Mouse (Mus musculus): Measurements from ENCODE around the gene Abca2.

Gene Abca2

DNA sequence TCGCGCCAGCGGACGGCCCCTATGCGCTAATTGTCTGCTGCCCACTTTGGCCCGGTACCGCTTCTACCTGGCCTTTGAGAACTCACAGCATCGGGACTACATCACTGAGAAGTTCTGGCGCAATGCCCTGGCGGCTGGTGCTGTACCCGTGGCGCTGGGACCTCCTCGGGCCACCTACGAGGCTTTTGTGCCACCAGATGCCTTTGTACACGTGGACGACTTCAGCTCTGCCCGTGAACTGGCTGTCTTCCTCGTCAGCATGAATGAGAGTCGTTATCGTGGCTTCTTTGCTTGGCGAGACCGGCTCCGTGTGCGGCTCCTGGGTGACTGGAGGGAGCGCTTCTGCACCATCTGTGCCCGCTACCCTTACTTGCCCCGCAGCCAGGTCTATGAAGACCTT is 3.0 kb upstream of the Abca2 start:
- DNase-seq (ENCODE audit: low read depth, low spot score) = no peak

DNA sequence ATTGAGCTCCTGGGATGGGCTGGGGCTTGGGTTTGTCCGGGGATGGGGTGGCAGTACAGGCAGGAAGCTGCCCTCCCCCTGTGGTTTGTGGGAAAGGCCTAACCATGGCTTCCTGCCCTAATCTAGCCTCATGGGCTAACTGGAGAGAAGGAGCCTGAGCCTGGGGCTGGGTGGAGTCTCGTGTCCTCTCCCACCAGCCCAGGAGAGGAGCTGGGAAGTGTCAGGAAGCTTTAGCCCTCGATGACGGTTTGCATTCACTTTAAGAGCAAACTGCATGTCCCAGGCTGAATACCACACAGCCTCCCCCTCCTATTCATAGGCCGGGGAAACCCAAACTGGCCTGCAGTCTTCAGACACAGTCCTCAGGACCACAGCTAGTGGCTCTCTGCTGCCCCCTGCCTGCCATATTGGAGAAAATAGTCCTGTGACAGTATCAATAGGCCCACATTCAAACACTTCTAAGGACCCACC is 1.7 kb upstream of the Abca2 start:
- no peak for DNase-seq (ENCODE audit: low read depth, low spot score)

DNA sequence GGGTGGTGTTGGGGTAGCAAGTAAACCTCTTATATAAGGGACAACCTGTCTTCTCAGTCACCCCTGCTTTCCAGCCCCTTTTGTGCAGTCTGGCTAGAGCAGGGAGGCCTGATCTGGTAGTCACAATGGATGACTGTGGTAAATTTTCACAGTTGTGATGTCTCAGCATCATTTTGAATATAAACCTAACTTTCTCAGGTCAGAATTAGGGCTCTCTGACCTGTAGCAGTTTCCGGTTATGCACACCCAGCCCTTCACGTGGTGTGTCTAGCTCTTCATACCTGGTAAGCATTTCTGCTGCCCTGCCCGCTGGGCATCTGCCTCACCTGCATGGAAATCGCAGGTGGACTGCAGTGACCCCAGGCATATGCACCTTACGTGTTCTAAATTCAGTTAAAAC is 1.2 kb upstream of the Abca2 start:
- DNase-seq (ENCODE audit: low read depth, low spot score) = no peak

DNA sequence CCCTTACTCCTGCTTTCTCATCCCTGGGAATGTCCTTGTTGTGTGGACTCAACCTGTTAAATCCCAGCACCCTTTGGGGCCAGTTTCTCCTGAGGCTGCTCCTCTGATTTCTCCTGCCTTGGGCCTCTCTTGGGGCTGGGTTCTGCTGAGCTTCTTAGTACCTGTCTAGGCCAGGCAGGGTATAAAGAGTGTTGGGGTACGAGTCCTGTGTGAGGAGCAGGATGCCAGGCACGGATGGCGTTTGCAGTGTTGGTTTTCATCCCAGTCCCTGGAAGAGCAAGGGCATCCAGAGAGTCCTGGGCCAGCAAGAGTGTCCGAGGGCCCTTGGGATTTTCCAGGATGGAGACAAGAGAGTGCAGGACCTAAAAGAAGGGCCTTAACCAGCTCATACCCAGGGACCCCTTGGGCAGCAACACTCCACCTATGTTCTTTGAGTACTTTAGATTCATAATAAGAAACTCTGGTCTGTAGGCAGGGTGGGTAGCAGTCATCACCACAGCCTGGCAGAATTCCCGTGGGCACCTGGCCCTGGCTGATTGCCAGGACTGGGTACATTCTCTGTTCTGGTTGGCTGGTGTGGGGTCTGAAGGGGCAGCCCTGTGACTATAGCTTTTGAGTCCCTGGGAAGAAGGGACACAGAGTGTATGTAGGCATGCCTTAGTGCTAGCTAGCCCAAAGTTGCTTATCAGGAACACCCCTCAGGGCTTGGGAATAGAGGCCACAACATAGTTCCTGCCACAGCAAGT is 1.1 kb downstream of the Abca2 start:
- DNase-seq (ENCODE audit: low read depth, low spot score) = no peak

DNA sequence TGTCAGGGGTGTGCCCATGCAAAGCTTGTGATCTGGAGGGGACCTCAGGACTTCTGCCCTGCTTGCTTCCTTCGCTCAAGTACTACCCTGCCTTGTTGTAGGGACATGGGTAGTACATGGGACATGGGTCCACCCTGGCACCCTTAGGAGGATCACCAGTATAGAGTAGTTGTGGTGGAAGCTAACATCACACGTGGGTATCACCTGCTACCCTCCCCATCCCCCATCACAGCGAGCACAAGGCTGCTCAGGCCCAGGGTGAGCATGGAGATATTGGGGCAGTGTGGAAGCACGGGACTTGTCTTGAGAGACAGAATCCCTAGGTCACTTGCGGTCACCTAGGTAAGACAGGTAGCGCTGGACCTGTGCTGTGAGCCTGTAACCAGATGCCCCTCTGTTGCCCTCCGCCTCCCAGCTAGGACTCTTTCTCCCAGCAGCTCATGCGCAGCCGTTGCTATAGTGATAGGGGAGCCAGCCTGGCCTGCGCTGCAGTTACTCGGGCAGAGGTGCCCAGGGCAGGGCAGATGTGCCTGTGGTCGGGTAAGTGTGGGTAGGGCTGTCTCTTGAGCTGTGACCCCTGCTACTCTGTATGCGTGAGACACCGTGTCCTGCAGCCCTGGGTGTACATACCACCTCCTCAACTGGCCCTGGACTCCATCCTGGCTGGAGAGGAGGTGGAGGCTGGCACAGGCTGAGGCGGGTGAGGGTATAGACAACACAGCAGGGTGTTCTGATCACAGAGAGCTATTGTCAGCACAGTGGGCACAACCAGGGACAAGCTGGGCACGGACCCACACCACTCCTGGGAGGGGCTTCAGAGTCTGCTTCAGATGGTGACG is 2.1 kb downstream of the Abca2 start:
- no peak for DNase-seq (ENCODE audit: low read depth, low spot score)

DNA sequence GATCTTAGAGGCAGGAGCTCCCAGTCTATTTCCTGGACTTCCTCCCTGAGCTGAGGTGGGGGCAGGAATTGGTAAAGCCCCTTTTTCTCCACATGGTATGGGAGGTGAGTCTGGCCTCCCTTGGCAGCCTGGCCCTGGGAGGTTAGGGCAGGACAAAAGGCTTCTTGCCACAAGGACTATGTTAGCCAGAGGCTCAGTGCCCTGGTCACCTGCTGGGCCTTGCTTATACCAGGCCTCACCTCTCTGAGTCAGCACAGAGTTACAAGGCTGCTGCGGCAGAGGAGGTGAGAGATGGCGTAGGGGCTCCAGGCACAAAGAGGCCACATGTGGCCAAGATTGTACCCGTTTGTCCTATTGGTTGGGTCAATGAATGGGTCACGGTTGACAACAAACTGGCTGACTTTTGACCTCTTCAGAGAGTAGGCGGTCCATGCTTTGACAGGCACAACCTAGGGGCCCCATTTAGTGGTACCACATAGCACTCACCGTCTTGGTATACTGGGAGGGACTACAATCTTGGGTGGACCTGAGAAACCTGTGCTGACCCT is 2.9 kb downstream of the Abca2 start:
- DNase-seq (ENCODE audit: low read depth, low spot score) = no peak

DNA sequence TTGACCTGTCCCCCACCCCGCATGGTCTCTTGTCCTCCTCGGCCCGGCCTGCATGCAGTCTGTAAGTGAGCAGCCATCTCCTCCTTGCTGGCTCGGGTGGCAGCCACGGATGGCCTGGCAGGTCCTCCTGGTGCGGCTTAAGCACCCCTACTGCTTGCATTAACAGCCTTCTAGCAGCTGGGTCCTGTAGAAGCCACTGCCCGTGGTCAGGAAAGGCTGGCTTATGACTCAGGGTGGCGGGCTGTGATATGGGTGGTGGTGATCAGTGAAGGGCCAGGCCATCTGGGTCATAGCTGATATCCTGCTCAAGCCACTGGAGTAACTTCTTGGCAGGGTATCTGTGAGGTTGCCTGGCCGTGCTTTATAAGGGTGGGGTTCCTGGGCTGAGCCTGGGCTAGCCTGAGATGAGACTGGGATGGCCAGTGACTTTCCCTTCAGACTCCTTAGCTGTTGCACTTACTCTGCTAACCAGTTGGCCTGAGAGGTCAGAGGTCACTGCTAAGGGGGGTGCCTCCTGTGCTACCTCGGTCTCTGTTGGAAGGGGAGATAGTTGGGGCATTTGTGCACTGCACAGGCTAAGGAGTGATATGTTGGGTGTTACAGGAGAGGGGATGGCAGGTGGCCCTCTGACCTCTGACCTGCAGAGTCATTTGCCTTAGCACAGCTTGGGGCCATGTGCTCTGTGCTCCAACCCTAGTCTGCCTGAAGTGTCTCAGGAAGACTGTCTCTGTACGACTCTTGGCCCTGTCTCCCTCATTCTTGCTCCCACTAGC is 4.0 kb downstream of the Abca2 start:
- no peak for DNase-seq (ENCODE audit: low read depth, low spot score)

DNA sequence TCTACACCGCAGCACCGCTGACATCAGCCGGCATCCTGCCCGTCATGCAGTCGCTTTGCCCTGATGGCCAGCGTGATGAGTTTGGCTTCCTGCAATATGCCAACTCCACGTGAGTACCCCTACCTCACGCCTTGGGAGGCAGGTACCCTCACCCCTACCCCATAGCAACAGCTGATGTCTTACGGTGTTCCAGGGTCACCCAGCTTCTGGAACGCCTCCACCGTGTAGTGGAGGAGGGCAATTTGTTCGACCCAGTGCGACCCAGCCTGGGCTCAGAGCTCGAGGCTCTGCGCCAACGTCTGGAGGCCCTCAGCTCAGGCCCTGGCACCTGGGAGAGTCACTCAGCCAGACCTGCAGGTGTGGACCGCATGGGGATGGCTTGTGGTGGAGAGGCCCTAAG is 4.6 kb downstream of the Abca2 start:
- DNase-seq (ENCODE audit: low read depth, low spot score) = no peak

DNA sequence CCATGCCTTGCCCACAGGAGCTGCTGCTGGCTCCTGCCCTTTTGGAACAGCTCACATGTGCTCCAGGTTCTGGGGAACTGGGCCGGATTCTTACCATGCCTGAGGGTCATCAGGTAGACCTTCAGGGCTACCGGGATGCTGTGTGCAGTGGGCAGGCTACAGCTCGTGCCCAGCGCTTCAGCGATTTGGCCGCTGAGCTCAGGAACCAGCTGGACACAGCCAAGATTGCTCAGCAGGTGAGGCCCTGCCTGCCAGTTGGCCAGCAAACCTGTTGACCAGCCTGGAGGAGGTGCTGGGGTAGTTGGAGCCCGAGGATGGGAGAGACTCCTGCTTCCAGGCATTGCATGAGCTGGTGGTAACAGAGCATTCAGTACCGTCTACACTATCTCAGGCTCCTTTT is 5.8 kb downstream of the Abca2 start:
- no peak for DNase-seq (ENCODE audit: low read depth, low spot score)

DNA sequence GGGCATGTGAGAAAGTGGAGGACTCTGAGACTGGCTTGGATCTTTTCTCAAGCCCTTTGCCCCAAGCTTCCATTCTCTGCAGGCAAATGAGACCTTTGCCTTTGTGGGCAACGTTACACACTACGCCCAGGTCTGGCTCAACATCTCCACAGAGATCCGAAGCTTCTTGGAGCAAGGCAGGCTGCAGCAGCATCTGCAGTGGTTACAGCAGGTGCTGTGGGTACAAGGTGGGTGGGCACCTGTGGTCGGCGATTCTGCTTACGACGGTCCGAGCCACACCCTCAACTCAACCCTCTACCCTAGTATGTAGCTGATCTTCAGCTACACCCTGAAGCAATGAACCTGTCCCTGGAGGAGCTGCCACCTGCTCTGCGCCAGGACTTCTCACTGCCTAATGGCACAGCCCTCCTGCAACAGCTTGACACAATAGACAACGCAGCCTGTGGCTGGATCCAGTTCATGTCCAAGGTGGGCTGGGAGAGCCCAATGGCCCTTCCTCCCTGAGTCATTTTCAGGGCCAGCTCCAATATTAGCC is 7.8 kb downstream of the Abca2 start:
- no peak for DNase-seq (ENCODE audit: low read depth, low spot score)

DNA sequence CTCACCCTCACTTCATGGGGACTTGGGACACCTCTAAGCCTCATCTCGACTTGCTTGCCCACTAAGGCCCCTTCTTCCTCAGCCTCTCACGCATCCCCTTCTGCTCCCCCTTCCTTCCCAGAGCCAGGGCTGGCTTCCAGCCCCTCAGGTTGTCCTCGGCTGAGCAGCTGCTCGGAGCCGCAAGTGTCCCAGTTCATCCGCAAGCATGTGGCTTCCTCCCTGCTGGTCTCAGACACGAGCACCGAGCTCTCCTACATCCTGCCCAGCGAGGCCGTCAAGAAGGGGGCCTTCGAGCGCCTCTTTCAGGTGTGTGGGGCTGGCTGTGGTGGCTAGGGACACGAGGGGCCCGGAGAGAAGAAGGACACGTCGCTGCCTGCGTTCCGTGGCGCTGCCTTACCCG is 12.6 kb downstream of the Abca2 start:
- DNase-seq (ENCODE audit: low read depth, low spot score) = no peak

DNA sequence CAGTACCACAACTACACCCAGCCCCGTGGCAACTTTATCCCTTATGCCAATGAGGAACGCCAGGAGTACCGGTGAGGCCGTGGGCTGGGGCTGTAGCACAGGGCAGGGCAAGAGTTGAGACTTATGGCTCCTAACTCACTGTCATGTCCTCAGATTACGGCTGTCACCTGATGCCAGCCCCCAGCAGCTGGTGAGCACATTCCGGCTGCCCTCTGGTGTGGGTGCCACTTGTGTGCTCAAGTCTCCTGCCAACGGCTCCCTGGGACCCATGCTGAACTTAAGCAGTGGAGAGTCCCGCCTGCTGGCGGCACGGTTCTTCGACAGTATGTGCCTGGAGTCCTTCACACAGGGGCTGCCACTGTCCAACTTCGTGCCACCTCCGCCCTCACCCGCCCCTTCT is 14.2 kb downstream of the Abca2 start:
- DNase-seq (ENCODE audit: low read depth, low spot score) = no peak

DNA sequence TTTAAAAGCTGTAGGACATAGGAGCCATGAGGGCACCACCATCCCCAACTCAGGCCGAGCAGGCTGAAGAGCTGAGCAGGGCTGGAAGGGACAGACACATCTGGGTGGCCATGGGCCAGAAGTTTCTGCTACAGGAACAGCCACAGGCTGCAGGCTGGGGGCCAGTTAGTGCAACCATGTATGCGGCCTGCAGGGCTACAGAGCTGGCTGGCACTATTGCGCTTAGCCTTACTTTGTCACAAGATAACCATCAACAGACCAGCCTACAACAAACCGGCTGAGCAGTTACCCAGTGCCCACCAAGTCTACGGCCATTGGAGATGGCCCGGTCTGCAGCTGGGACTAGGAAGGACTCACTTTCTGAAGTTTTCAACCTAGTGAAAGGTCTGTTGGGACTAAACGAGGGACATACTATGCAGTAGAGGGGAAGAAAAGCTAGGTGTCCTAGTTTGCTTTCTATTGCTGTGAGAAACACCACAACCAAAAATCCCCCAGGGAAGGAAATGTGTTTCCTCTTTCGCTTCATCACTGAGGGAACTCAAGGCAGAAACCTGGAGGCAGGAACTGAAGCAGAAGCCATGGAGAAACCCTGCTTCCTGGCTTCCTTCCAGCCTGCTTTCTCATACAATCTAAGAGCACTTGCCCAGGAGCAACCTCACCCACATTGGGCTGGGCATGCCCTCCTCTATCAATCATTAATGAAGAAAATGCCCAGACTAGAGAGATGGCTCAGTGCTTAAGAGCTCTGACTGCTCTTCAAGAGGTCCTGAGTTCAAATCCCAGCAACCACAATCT is 22.5 kb downstream of the Abca2 start:
- no peak for DNase-seq (ENCODE audit: low read depth, low spot score)

DNA sequence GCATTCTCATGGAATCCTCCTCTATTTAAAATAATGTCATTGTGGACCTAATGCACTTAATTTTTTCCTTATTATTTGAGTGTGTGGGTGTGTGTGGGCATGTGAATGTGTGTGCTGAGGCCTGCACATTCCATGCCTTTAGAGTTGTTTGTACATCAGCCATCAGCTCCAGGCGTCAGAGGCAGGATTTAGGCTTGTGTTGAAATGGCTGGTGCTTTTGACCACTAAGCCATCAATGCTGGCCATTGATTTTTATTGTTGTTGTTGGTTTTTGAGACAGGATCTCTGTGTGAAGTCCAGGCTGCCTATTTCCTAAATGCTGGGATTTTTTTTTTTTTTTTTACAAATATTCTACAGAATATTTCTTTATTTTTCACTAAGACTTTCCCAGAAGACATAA is 24.4 kb downstream of the Abca2 start:
- DNase-seq (ENCODE audit: low read depth, low spot score) = no peak

DNA sequence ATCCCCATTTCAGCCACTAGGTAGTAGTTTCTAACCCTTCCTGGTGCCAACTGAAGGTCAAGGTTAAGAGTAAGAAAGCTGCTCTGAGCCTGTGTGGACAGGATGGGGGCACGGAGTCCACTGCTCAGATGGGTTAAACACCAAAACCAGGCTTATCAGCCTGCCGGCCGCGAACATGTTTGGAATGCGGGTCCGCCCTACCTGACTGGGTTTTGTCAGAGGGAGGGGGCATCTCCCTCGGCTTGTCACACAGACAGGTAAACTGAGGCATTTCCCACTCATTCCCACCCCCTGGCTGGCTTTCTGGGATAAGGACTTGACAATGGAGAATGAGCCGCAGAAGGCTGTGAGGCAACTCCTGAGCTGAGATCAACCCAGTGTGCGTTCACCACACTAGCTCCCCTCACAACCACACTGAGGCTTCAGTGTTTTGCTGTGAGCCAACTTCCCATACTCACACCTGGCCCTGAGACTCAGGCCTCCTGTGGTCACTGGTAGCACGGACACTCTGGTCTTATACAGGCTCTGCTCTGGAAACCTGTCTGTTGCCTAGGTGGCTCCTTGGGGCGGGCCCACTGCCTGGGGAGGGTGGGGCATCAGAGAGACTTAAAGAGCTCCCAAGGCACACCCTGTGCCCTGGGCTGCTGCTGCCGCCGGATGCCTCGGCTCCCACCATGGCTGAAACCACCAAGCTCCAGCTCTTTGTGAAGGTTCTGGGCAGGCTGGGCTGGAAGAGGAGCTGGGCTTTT is 27.9 kb downstream of the Abca2 start, which contains the start of gene Clic3:
TSS of gene Clic3 (plus strand) at position 634 of the 749 bp plus-strand sequence.
- DNase-seq (ENCODE audit: low read depth, low spot score) = no peak

DNA sequence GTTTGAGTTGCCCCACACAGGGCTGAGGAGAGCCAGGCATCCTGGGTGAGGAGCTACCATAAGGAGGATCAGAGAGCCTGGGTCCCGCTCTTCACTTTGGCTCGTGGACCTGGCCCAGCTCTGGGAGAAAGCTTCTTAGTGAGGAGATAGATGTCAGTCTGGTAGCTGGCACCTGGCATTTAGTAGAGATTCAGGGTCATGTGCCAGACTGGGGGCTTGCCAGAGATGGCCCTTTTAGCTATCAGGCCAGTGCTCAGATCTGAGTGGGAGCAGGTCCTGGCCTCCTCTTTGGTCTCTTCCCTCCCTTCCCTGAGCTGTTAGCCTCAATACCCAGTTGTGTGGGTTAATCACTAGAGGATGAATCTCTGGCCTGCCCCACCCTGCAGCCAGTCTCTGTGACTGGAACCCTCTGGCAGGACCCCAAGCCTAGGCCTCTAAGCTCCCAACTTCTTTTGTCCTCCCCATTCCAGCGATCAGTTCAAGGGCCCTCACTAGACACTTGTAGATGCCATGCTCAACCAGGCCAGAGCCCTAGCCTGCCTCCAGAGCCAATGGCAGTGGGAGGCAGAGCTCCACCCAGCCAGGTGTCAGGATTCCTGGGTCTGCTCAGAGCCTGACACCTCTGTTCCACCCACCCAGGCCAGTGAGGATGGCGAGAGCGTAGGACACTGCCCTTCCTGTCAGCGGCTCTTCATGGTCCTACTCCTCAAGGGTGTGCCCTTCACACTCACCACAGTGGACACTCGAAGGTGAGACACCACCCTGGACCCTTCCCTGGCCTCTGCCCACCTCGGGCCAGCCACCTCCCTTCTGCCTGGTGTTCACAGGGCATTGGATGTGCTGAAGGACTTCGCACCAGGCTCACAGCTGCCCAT is 28.8 kb downstream of the Abca2 start:
- no peak for DNase-seq (ENCODE audit: low read depth, low spot score)

DNA sequence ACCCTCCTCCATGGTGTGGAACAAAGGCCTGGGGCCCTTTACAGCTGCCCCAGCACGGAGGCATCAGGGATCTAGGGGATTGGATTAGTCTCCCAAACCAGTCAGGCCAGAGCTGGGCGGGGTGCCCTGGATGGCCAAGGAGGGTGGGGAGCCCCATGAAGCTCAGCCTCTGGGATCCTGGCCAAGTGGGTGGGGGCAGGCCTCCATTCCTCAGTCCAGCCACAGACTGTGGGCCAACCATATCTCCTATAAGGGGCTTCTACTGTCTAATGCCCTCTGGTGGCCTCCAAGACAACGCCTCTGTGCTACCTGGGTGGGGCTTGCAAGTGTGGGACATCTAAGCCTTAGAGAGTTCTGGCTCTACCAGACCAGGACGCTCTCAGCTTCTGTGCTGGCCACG is 30.4 kb downstream of the Abca2 start:
- peak; percentile 6 for DNase-seq (ENCODE audit: low read depth, low spot score)

DNA sequence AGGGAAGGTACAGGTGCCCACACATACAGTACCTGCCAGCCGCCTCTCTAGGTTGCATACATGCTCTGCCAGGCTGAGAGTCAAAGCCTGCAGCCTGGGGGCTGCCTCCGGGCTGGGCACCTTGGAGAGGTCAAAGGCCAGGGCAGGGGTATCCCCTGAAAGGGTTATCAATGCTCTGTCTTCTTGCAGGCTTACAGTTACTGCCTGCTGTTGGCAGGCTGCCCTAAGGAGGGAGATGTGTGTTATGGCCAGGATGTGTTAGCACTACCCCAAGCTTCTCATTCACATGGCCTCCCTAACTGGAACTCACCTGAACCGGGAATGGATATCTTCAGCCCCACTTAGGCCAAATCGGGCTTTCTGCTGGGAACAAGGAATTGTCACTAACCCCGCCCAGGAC is 31.6 kb downstream of the Abca2 start:
- DNase-seq (ENCODE audit: low read depth, low spot score) = no peak
